Mouse (Mus musculus) hindbrain, embryonic 13.5 days (tissue): ENCODE data around the gene Sft2d1. TPM values are rescaled to one million over a fixed set of nuclear protein-coding genes. Genes with fewer than 3 reads are reported as not detected.
"Not testable (repeated sequence)": the region's sequence is repeated elsewhere in the genome, so short reads cannot be mapped to it uniquely, and the experiment has no call there.

Experiments
- ATAC-seq: fragments of 200-750 bp; cut with Nextera tagmentation; 2 replicates; pipeline ENCODE4 v1.8.0; 2017; ENCODE audit warnings: moderate TSS enrichment; ENCODE audit not compliant: low FRiP score
- H3K27ac ChIP-seq: fragments of 300-500 bp; sonication (generic); 2 replicates; pipeline ENCODE4 v1.5.1; 2015; ENCODE audit warnings: inconsistent platforms, mild to moderate bottlenecking, moderate library complexity
- H3K27me3 ChIP-seq: fragments of 300-500 bp; sonication (generic); 2 replicates; pipeline ENCODE4 v1.6.1; 2015; ENCODE audit warnings: mild to moderate bottlenecking, inconsistent platforms
- H3K36me3 ChIP-seq: fragments of 300-500 bp; sonication (generic); 2 replicates; pipeline ENCODE4 v1.6.1; 2015; ENCODE audit warnings: mild to moderate bottlenecking, inconsistent platforms
- H3K4me1 ChIP-seq: fragments of 300-500 bp; sonication (generic); replicated peaks from 2 replicates; pipeline ENCODE4 v1.6.1; 2015; ENCODE audit warnings: inconsistent platforms
- H3K4me2 ChIP-seq: fragments of 300-500 bp; sonication (generic); 2 replicates; pipeline ENCODE4 v1.6.1; 2015; ENCODE audit warnings: inconsistent platforms, mild to moderate bottlenecking, moderate library complexity
- H3K4me3 ChIP-seq: fragments of 300-500 bp; sonication (generic); 2 replicates; pipeline ENCODE4 v1.5.1; 2015; ENCODE audit warnings: mild to moderate bottlenecking, inconsistent platforms
- H3K9ac ChIP-seq: fragments of 300-500 bp; sonication (generic); 2 replicates; pipeline ENCODE4 v1.6.1; 2015; ENCODE audit warnings: mild to moderate bottlenecking, inconsistent platforms
- H3K9me3 ChIP-seq: fragments of 300-500 bp; sonication (generic); 2 replicates; pipeline ENCODE4 v1.6.1; 2016; ENCODE audit warnings: inconsistent platforms
- WGBS: fragments of 180-500 bp; shearing (Covaris S2); methylation state at CpG from one replicate; pipeline ENCODE4 v1.1.7; 2015; 5-methylcytosine and 5-hydroxymethylcytosine counted together
- polyA plus RNA-seq: library from polyadenylated mRNA; unstranded; fragments of >200 nt; fragmentation: Nextera tagmentation; extraction: Ambion mirVana; gene quantifications from 2 replicates; pipeline ENCODE4 v1.2.1, GENCODE M21; 2015

Sft2d1 gene
- polyA plus RNA-seq = 151 and 154 TPM in 2 replicates

GRCm38 (mm10) chr17:8310838-8311614 is at the start of gene Sft2d1:
TSS of gene Sft2d1 (plus strand) at chr17:8311102.
- Histone ChIP-seq H3K9ac (peak within 1 kb of the TSS; percentile 94), H3K4me1 (peaks cover 32% of the 10 kb centered on the region), H3K27me3 (peaks cover 11% of the 10 kb centered on the region; the same call in 1 of the 2 replicates), H3K27ac (peak within 1 kb of the TSS; percentile 93), H3K4me2 (peak within 1 kb of the TSS; percentile 82), H3K9me3 (no peaks in the 10 kb centered on the region), H3K4me3 (peak within 1 kb of the TSS; percentile 92), H3K36me3 (peaks cover 3% of the 10 kb centered on the region; the same call in 1 of the 2 replicates)
- peak; percentile 93 for ATAC-seq
- under 1% methylated on average over 53 of the region's 54 CpGs for WGBS

DNA sequence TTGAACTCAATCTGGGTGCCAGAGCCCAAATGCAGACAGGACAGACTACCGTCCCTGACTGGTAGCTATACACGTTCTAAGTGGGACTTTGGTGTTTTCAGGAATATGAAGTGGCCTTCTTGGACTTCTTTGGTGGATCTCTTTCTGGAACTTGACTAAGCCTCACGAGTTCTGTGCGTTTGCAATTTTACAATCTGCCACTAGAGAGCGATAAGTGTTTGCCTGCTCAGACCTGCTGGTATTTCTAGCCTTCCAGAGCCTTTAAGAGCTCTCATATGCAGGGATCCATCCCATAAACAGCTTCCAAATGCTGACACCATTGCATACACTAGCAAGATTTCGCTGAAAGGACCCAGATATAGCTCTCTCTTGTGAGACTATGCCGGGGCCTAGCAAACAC is 46.3 kb upstream of the Sft2d1 start:
- H3K4me3 ChIP-seq, H3K36me3 ChIP-seq, H3K4me2 ChIP-seq, H3K9me3 ChIP-seq, H3K4me1 ChIP-seq, H3K9ac ChIP-seq, ATAC-seq, H3K27ac ChIP-seq: not testable (repeated sequence)
- 17% methylated on average over 7 of the region's 7 CpGs for WGBS
- 0 out of 2 replicates have a peak, but pooled peaks cover 10% of the 10 kb centered on the region for H3K27me3 ChIP-seq

DNA sequence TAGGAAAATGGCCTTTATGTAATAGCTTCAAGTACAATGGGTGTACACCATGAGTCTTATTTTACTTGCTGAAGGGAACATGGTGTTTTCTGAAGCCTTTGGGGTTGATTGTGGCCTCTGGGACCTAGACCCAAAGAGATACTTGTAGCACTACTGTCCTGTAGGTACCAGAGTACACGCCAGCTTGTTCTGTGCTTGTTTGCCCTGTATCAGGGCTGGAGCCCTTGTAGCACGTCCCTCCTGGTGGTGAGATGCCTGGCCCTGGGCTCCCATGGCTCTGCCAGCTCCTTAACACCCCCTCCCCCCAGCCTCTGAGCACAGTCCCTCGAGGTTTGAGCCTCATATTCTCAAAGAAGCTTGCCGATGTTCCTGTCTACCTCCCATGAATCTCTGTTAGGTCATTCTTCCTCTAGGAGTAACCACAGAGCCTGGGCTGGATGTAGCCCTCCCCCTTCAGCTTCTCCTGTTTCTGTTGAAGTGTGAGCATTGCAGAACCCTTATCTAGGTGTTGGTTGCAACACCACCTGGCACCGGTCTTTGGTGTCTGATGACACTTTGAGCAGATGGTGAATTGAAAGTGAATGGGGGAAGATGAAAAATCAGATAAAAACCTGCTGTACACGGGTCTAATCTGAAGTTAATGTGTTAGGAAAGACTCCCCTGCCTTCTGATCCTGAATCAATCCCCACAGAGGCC is 38.7 kb upstream of the Sft2d1 start:
- Histone ChIP-seq H3K4me3 (no peak overlapping the region), H3K4me2 (no peak overlapping the region), H3K9me3 (no peaks in the 10 kb centered on the region), H3K36me3 (no peaks in the 10 kb centered on the region), H3K9ac (no peak overlapping the region), H3K27ac (no peak overlapping the region), H3K27me3 (peaks cover 22% of the 10 kb centered on the region; the same call in 1 of the 2 replicates), H3K4me1 (no peaks in the 10 kb centered on the region)
- 61% methylated on average over 6 of the region's 6 CpGs for WGBS
- ATAC-seq = no peak

DNA sequence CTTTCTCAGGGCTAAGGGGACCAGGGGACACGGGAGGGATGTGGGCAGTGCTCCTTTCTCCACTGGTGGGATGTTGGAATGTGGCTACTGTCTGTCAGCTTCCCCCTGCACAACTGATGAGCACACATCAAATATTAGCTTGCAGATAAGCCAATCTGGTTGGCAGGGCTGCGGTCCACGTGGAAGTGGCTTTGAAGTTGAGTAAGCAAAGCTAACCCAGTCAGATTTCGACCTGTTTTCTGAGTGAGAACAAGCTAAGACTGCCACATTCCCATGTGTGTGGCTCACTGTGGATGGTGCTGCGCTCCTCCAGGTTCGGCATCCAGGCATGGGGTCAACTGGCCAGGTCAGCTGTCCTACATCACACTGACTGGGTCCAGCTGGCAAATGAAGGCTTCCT is 38.0 kb upstream of the Sft2d1 start:
- Histone ChIP-seq H3K9me3 (no peaks in the 10 kb centered on the region), H3K4me2 (no peak overlapping the region), H3K9ac (no peak overlapping the region), H3K27ac (no peak overlapping the region), H3K4me3 (no peak overlapping the region), H3K36me3 (no peaks in the 10 kb centered on the region), H3K4me1 (no peaks in the 10 kb centered on the region), H3K27me3 (peaks cover 22% of the 10 kb centered on the region; the same call in 1 of the 2 replicates)
- ATAC-seq = no peak
- WGBS = 79% methylated on average over 6 of the region's 6 CpGs

- no peak for ATAC-seq
- Histone ChIP-seq H3K4me3 (no peak overlapping the region), H3K27ac (no peak overlapping the region), H3K27me3 (peaks cover 22% of the 10 kb centered on the region; the same call in 1 of the 2 replicates), H3K9ac (no peak overlapping the region), H3K4me1 (no peaks in the 10 kb centered on the region), H3K36me3 (no peaks in the 10 kb centered on the region), H3K4me2 (no peak overlapping the region), H3K9me3 (no peaks in the 10 kb centered on the region)
- 79% methylated on average over 4 of the region's 4 CpGs for WGBS
Measured at GRCm38 (mm10) chr17:8276071-8276470, 34.8 kb upstream of the Sft2d1 start.

DNA sequence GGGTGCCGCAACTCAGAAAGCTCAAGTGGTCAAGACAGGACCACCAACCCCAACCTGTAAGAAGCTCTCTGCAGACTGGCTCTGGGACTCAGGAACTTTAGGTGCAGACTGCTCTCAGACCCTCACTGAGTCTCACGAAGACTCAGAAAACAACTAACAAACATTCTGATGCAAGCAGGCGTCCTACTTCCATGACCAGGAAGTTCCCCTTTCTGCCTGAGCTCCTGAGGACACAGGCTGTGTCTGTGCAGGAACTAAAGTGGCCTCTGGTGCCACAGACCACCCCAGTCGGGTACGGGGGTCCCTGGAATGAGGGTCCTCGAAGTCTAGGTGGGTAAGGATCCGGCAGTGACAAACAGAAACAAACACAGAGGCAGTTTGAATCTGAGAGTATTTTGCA is 34.2 kb upstream of the Sft2d1 start:
- Histone ChIP-seq H3K27me3 (peaks cover 22% of the 10 kb centered on the region; the same call in 1 of the 2 replicates), H3K9me3 (no peaks in the 10 kb centered on the region), H3K4me2 (no peak overlapping the region), H3K4me3 (no peak overlapping the region), H3K9ac (no peak overlapping the region), H3K36me3 (no peaks in the 10 kb centered on the region), H3K4me1 (no peaks in the 10 kb centered on the region), H3K27ac (no peak overlapping the region)
- WGBS = 81% methylated on average over 7 of the region's 7 CpGs
- no peak for ATAC-seq

- Histone ChIP-seq H3K4me3 (no peak overlapping the region), H3K4me1 (no peaks in the 10 kb centered on the region), H3K4me2 (no peak overlapping the region), H3K9me3 (no peaks in the 10 kb centered on the region), H3K27ac (no peak overlapping the region), H3K9ac (no peak overlapping the region), H3K36me3 (no peaks in the 10 kb centered on the region), H3K27me3 (peaks cover 22% of the 10 kb centered on the region; the same call in 1 of the 2 replicates)
- WGBS = 75% methylated on average over 3 of the region's 3 CpGs
- ATAC-seq = no peak
Measured at GRCm38 (mm10) chr17:8277266-8277665, 33.6 kb upstream of the Sft2d1 start.

GRCm38 (mm10) chr17:8278356-8278755 is 32.5 kb upstream of the Sft2d1 start:
- no peak for ATAC-seq
- WGBS = 56% methylated on average over 3 of the region's 3 CpGs

GRCm38 (mm10) chr17:8282821-8283525 is 27.9 kb upstream of the Sft2d1 start, which contains the start of gene Mpc1:
TSS of gene Mpc1 (plus strand) at chr17:8282904.
- peak; percentile 78 for ATAC-seq
- Histone ChIP-seq H3K4me2 (peak within 1 kb of the TSS; percentile 98), H3K9ac (peak within 1 kb of the TSS; percentile 89), H3K4me1 (peaks cover 32% of the 10 kb centered on the region), H3K4me3 (peak within 1 kb of the TSS; percentile 79), H3K9me3 (no peaks in the 10 kb centered on the region), H3K36me3 (no peaks in the 10 kb centered on the region), H3K27ac (peak within 1 kb of the TSS; percentile 94), H3K27me3 (no peaks in the 10 kb centered on the region)
- WGBS = 1% methylated on average over 34 of the region's 35 CpGs

More at GRCm38 (mm10) chr17:8278356-8278755, 32.5 kb upstream of the Sft2d1 start:
- Histone ChIP-seq H3K4me2 (no peak overlapping the region), H3K9me3 (no peaks in the 10 kb centered on the region), H3K4me3 (no peak overlapping the region), H3K36me3 (no peaks in the 10 kb centered on the region), H3K27me3 (peaks cover 14% of the 10 kb centered on the region; the same call in 1 of the 2 replicates), H3K27ac (no peak overlapping the region), H3K4me1 (peaks cover 7% of the 10 kb centered on the region), H3K9ac (no peak overlapping the region)

DNA sequence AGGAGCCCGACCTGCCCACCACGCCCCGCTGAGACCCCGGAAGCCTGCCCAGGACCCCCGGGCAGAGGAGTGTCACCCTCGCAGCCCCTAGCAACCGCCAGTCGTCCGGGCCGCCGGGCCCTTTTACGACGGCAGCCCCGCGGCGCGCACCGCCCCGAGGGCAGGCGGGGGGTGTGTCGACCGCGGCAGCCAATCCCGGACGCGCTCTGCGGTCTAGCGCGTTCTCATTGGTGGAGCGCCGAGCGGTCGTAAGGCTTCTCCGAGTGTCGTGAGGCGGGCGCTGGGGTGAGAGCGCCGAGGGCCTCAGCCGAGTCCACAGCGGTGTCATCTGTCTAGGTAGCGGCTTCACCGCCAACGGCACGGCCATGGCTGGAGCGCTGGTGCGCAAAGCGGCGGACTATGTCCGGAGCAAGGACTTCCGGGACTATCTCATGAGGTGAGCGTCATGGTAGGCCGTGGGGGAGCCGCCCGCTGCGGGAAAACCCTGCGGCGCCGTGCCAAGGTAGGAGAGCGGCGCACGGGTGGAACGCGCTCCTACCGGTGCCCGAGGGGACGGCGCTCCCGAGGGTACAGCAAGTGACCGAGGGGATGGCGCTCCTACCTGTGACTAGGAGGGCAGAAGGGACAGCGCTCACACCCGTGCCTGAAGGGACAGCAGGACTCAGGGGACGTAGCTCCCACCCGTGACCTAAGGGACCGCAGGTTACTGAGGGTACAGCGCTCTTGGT is 27.2 kb upstream of the Sft2d1 start:
- H3K4me2 ChIP-seq = peak overlapping the region; percentile 98
- under 1% methylated on average over 77 of the region's 77 CpGs for WGBS
- no peaks in the 10 kb centered on the region for H3K36me3 ChIP-seq
- H3K4me3 ChIP-seq = peak overlapping the region; percentile 79
- H3K9me3 ChIP-seq = no peaks in the 10 kb centered on the region
- H3K4me1 ChIP-seq = peaks cover 32% of the 10 kb centered on the region
- H3K27ac ChIP-seq = peak overlapping the region; percentile 94
- H3K9ac ChIP-seq = peak overlapping the region; percentile 89
- no peaks in the 10 kb centered on the region for H3K27me3 ChIP-seq
- peak; percentile 98 for ATAC-seq

DNA sequence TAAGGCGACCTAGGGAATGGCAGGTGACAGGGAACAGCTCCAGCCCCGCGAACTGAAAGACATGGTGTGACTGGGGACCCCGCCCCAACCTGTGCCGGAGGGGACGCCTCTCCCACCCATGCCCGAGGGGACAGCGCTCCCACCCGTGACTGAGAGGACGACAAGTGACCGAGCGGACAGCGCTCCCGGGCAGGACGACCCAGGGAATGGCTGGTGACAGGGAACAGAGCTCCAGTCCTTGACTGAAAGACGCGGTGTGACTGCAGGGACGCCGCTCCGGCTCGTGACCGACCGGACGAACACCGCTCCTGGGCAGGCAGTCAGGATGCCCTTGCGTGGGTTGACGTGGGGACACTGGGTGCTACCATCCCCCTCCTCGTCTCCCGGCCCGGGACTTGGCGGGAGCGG is 26.6 kb upstream of the Sft2d1 start:
- peak; percentile 57; the same call in 1 of the 2 replicates for ATAC-seq
- H3K27ac ChIP-seq = peak overlapping the region; percentile 94
- H3K27me3 ChIP-seq = no peaks in the 10 kb centered on the region
- peak overlapping the region; percentile 89 for H3K9ac ChIP-seq
- no peaks in the 10 kb centered on the region for H3K9me3 ChIP-seq
- 1% methylated on average over 32 of the region's 32 CpGs for WGBS
- peaks cover 32% of the 10 kb centered on the region for H3K4me1 ChIP-seq
- peaks cover 4% of the 10 kb centered on the region for H3K36me3 ChIP-seq
- H3K4me3 ChIP-seq = peak overlapping the region; percentile 79
- H3K4me2 ChIP-seq = peak overlapping the region; percentile 98
